Mouse (Mus musculus) gastrocnemius, adult 8-10 months (tissue): ENCODE data around the gene Bcr. TPM values are rescaled to one million over a fixed set of nuclear protein-coding genes. Genes with fewer than 3 reads are reported as not detected.
A peak's percentile ranks its signal among the peaks of the same experiment; 100 is the strongest.

Source experiments
- DNase-seq, 2 experiments: peaks; one replicate each; pipeline ENCODE4 v3.0.0; 2022; ENCODE audit warnings: low spot score in 2 of 2
- total RNA-seq, 4 experiments: library from RNA; stranded (reverse); gene quantifications; 2 replicates each; pipeline ENCODE4 v1.2.4; 2022

Bcr gene
- total RNA-seq, 4 experiments from 2014 or later: 3.5 to 5.5 (median 4.7) TPM

DNA sequence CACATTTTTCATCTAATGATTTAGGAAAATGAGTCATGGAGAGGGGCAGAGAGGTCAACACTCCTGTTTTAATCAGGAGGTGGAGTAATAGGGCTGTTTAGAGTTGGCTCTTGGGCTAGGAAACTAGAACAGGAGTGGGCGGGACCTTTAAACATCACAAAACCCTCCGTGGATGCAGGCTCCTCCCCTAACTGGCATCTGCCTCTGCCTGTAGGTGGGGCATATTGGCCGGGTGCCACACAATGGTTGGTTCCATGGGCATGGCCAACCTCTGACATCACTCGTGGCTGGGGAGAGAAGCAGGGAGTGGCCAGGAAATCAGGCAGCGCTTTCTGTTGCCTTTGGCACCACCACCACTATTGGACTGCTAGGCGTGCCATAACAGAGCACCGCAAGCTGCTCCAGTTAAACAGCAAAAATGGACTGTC lies 68.9 kb downstream of the Bcr start:
- peak; percentile 45 to 59 for DNase-seq

DNA sequence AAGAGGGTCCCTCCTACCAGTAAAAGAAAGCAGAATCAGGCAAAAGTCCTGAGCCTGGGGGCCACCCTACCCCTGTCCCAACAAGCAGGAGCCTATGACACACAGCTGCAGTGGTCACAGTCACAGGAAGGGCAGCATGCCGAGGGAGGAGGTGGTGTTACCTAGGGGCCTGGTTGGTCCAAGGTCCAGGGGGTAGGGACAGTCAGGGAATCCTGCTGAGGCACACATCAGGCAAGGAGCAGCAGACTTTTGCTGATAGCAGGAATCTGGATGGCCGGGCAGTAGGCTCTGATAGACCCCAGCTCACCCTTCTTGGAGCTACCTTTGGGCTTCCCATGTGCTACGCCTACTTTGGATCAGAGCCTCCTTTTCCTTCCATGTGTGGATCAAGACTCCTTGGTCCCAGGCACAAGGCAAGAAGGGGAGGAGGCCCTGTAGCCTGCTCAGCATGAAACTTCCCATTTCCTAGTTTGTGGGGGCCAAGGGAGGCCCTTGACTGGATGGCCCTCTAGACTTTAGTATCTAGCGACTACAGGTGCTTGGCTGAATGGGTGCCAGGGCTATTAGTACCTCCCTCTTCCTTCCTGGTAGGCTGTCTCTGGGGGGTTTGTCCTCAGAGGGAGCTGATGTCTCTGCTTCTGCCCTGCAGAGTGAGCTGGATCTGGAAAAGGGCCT lies 70.1 kb downstream of the Bcr start:
- no peak for DNase-seq

DNA sequence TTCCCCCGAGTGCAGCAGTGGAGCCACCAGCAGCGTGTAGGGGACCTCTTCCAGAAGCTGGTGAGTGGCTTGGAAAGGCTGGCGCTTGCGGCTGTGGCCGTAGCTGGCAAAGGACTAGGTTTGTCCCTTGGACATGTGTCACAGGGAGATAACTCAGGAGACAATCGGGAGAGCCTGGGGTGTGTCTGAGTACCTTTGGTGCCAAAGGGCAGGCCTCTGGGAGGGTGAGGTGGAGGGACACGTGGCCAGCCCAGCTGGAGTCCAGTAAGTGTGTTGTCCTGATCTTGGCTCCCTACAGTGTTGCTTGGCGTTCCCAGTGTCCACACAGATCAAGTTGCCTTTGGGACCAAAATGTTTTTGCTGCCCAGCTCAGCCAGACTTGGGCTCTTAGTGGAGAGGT lies 71.2 kb downstream of the Bcr start:
- DNase-seq: peak; percentile 44 to 72

DNA sequence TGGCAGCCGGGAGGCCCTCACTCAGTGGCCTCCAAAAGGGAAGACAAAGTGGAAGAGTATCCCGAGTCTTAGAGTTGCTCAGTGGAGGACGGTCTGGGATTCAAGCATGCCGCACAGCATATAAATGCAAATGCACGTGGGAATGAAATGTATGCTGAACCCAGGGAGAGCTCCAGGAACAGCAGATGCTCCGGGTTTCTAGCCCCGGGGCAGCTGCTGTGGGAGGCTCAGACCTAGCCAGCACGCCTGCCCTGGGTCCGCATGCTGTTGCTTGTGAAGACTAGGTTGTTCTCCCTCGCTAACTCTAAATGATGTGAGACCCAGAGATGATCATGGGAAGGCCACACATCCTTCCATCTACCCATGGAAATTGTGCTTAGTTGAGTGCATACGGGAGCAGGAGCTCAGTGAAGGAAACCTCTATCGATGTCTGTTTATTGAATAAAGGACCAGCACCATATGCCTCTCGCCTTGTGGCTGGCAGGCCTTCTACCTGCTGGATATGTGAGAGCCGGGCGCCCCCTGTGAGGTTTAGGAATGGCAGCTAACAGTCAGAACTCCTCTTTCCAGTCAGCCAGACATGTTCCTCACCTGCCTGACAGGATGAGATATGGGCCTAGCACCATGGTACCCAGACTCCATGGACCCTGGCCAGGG lies 74.6 kb downstream of the Bcr start:
- DNase-seq: no peak

DNA sequence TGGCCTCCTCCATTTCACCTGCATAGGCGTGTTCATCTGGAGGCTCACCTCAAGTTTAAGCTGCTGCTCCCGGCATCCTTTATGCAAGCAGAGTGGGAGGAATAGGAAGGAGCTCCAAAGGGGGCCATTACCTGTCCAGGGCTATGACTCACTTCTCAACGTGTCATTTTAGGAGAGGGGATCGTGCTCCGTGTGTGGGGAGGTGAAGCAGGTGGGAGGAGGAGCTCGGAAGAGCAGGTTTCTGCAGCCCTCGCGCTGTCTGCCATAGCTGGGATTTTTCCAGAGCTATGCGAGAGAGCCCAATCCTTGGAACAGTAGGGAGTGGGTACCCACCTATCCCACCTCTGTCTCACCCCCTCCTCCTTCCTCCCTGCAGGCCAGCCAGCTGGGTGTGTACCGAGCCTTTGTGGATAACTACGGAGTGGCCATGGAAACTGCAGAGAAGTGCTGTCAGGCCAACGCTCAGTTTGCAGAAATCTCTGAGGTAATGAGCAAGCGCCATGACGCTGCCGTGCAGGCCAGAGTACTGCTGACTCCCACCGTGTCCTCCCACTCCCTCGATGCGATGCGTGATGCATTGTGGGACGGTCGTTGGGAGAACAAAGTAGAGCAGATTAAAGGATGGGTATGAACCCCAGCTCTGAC lies 75.2 kb downstream of the Bcr start:
- no peak for DNase-seq

DNA sequence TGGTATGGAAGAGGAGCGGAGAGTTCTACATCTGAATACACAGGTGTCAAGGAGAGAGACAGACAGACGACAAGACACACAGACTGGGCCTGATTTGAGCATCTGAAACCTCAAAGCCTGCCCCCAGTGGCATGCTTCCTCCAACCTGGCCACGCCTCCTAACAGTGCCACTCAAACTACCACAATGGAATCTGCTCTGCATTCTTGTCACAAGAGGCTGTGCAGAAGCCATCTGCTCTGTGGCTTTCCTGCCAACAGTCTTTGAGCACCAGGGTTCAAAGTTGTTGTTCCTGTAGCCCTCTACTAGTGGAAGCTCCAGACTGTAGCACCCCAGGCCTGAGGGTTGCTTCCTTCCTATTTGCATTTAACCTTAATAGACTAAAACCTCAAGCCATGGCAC lies 76.8 kb downstream of the Bcr start:
- no peak for DNase-seq

DNA sequence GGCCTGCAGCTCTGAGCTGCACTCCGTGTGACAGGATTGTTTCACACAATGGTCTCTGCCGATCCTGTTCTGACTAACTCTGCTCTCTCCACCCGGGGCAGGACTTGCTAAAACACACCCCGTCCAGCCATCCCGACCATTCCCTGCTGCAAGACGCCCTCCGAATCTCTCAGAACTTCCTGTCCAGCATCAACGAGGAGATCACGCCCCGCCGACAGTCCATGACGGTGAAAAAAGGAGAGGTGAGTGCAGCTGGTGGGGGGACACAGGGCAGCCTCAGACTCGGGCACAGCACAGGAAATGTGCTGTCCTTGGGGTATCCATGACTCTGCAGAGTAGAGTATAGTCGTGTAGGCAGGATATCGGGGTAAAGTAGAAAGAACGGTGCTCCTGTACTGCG lies 84.8 kb downstream of the Bcr start:
- DNase-seq: no peak

DNA sequence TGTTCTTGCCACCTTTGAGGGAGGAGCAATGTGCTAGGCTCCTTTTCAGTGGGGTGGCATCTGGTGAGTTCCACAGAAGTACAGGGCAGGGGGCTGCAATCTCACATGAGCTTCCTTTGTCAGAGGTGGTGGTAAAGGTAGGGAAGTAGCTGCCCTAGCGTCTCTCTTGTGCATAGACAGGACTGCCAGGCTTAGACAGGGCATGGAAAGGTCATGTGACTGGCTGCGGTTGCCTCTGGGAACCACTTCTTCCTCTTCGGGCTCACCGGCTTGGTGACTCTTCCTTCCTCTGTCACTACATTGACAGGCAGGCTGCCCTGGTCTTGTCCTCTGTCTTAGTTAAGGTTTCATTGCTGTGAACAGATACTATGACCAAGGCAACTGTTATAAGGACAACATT lies 85.6 kb downstream of the Bcr start:
- no peak for DNase-seq

DNA sequence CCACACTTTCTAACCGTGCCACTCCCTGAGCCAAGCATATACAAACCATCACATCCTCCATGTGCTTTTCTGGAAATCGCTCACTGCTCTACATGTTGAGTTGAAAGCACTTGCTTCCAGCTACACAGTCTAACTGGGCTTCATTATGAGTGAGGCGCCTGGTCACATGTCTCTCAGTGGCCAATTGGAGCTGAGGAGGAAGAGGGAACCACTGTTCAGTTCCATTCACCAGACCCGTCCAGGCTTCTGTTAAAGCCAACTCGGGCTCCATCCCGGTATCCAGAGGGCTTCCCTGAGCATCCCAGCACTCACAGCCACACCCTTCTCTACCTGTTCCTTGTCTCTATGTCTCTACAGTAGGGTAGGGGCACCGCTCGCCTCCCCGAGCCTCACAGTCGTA lies 86.2 kb downstream of the Bcr start:
- no peak for DNase-seq

DNA sequence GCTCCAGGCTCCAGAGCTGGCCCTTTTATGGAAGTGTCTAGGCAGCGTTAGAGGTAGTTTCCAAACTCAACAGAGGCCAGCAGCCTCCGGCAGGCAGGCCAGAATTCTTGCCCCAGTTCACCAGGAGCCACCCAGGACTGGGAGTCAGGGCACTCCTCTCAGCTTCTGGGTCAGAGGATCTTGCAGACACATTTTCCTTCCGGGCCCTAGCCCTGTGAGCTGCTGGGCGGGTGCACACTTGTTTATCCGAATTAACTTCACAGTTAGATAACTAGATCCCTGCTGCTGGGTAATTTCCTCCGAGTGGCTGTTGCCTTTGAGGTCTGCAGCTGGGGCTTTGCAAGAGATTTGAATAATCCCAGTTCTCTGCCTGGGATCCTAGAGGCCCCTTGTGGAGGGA lies 87.9 kb downstream of the Bcr start:
- peak in 1 of 2 experiments; percentile 36 for DNase-seq

DNA sequence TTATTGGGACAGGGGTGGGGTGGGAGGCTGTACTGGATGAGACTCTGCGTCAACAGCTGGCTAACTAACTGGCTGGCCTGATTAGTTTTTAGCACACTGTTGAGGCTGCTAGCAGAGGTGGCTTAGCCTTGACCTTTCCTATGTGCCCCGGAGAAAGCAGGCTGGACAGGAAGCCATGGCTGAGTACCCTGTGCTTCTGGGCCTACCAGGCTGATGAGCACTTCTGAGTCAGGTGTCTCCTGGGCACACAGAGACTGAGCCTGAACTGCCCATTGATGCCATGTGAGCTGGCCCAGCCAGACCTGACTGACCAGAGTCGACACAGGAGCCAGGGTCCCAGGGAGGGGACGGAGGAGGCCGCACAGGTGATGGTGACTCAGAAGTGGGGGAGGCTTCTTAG lies 90.0 kb downstream of the Bcr start:
- DNase-seq: no peak

DNA sequence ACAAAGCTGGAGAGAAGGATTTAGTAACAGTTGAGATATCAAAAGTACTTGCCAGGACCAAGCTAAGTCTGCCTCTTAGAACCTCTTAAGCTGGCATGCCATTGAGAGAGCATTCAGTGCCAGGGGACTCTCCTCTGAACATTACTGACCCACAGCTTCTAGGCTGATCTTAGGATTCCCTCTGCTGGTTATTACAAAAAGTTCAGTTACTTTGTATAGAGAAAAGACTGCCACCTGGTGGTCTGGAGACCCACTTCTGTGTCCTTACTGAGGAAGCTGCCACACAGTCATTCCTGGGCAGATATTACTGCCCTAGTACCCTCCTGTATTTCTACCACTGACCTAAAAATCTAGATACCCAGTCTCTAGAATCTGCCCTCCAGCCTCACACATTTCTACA lies 90.9 kb downstream of the Bcr start:
- peak; percentile 65 to 76 for DNase-seq

DNA sequence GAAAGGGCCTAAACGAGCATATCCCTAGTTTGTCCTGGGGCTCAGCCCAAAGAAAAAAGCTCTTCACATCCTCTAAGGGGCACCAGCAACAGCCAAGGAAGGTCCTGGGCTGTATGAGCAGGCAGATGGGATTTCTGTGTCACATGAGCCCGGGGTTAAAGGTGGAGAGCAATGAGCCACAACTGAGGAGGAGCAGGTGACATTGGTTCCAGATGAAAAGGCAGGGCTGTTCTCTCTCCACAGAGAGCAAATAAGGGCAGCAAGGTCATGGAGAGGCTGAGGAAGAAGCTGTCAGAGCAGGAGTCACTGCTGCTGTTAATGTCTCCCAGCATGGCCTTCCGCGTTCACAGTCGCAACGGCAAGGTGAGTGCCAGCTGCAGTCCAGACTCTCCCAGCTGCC lies 96.4 kb downstream of the Bcr start:
- no peak for DNase-seq

DNA sequence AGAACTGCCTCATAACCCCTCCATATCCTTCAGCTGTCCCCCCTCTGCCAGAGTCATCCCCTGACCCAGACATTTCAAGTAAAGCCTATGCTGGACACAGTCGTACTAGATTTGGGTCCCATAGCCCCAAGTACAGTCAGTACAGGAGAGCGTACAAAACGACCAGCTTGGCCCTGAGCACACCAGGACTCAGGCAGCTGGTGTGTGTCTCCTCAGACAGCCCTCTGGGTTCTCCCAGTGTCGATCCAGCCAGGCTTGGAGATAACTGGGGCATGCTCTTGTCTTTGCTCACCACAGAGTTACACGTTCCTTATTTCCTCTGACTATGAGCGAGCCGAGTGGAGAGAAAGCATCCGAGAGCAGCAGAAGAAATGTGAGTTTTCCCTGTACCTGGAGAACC lies 97.3 kb downstream of the Bcr start:
- DNase-seq: no peak

DNA sequence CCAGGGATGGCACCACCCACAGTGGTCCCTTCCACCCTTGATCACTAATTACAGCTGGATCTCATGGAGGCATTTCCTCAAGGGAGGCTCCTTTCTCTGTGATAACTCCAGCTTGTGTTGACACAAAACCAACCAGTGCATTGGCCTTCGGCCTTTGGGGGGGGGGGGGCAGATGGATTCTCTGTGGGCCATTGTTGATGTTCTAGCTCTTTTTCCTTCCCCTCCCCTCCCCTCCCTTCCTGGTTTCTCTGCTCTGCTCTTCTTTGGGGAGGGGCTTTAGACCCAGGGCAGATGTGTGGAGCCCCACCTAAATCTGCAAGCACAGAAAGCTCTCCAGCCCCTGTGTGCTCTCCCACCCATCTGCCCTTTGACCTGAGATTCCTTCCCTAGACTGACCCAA lies 98.0 kb downstream of the Bcr start:
- no peak for DNase-seq

DNA sequence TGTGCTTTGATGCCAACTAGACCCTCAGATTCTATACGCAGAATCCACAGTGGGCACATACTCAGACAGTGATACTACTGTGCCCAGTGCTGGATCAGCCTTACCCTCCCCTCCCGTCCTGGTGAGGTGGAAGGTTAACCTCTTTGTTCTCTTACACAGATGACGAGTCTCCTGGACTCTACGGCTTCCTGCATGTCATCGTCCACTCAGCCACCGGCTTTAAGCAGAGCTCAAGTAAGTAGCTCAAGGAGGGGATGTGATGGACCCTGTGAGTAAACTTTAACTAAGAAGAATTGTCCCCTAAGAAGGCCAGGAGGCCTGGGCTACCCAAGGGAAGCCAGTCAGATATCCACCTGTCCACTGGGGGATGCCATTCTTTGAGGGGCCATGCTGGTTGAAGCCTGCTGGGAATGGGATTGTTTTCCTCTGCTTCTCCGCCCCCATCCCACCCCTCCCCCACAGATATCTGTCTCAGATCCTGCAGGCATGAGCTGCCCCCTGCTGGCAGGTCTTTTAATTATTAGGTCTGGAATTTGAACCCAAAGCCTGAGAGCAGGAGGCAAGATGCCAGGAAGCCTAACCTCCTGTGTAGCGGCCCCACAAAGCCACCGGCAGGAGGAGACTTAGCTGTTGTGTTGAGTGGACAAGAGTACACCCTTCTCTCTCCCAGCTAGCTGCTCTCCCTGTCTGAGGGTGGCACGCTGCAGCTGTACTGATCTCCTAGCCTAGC lies 99.9 kb downstream of the Bcr start:
- no peak for DNase-seq

DNA sequence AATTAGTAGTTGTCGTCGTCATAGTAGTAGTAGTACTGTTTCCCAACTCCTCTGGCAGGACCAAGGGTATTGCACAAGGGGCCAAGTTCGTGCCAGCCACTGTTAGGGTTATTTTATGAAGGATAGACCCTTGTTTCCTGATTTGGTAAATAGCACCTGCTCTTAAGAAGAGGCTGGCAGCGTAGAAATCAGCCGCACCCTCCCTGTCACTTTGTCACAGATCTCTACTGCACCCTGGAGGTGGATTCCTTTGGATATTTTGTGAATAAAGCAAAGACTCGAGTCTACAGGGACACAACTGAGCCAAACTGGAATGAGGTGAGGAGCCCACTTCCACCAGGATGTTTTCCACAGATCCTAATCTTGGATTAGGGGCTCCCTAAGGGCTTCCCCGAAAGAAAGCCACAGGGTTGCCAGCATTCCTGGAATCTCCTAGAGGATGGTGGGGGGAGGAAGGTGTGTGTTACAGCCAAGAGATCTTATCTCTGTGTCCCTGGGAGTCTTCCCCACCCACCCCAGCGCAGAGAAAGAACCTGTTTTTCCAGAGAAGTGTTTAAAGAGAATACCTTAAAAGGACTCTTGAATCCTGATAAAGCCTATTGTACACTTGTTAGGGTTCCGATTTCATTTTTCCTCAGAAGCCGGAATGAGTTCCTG lies 105.6 kb downstream of the Bcr start:
- no peak for DNase-seq

DNA sequence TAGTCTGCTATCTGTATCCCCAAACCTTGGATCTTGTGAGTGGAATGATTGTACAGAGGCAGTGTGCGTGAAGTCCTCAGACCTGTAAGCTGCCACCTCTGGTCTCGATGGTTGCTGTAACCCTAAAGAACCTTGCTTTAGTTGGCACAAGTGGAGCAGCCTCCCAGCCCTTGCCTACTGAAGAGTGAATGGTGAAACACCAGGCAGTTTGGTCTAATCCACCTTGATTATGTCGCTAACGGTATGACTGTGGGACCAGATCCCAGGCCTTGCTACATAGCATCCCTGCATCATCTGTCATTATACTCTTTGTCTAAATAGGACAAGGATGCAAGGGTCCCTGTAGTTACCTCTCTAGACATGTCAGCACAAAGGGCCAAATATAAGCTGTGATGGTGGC lies 106.2 kb downstream of the Bcr start:
- DNase-seq: no peak

DNA sequence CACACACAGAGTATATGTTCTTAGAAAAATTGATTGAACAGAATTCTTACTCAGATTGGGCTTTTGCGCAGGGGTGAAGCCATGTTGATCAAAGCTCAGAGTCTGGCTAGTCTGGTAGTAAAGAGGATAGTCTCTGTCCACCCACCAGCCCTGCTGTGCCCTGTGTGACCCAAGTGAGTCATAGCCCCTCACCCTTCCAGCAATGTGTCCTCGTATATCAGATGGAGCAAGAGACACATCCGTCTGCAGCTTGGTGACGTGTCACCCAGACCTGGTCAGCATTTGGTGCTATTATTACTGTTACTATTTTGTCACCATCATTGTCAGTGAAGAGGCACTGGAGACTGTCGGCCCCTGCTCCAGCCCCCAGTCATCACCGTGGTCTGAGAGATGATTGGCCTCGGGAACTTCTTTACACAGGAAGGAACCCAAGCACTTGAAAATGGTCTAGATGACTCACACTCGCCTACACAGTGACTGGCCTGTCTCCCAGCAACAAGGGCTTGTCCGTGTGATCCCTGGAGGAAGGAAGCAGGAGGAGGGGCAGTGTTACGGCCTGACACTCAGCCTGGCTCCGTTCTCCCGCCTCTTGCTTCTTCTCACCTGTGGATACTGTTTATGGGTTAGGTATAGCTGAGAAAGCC lies 109.9 kb downstream of the Bcr start:
- DNase-seq: no peak

DNA sequence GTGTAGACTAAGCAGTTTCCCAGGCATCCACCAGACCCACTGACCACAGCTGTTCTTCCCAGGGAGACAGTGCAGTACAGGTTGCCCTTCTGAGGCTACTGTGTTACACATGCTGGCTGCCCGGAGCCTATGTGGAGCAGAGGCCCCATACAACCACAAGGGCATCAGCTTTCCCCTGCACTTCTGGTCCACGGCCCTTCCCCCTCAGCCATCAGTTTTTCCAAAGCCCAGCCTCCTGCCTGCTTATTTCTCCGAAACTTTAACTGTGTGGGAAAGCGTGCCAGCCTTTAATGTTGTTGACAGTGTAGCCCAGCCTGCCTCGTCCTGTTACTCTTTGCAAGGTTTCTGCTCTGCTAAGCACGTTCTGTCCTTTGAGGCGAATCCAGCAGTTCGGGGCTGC lies 112.7 kb downstream of the Bcr start:
- no peak for DNase-seq

DNA sequence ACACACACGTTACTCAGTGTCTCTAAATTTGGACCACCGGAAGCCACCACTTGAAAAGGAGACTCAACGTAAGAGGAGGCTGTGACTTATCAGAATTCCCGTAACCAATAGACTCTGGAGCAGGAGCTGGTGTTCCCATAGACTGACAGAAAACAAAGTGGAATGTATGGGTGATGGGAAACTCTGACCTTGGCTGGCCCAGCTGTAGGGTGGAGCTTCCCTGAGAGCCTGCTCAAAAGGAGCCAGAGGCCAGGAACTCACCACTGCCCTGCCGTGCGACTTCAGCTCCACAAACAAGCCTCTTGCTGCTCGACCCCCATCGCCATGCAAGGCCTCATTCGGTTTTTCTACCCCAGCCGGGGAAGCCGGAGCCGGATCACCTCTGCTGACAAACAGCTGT lies 113.3 kb downstream of the Bcr start:
- no peak for DNase-seq
